Comparison of ENCODE assay signal across 8 mouse cellular contexts in the genomic region with DNA sequence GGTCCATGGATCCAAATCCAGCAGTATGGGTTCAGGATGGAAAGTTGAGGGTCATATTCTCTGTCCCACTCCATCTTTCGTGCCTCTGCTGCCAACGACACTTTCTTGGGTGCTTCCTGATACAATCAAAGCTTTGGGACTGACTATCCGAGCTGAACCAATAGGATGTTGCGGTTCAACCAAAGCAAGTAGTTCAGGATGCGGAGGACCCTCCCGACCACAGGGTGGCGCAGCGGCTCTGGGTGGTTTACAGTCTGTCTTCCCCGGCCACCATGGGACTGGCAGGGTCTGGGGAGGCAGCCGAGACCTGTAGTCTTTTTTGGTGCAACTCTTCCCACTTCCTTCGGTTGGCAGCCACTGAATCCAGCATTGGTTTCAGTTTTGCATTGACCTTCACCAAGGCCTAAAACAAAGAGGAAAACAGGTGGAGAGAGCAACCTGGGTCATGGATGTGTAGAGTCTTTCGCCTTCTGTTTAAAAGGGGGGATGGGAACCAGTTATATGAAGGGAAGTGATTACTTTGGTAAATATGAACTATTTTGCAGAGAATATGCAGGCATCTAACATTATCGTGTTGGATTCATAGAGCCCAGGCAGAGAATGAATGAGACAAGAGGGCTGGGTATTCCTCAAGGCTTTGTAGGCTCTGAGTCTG. TPM values are rescaled to one million over a fixed set of nuclear protein-coding genes. Genes with fewer than 3 reads are reported as not detected.
DNase-seq lines count a peak whose midpoint lies in the region; ATAC-seq lines count a peak whose summit lies in the region.

No protein-coding gene starts in this region.

- DNase-seq in intestine, embryonic 14.5 days (ENCODE audit: low spot score): peak; percentile 65
- DNase-seq in c-Kit-positive CD71-positive TER-119-positive erythroid progenitor cells, embryonic 14.5 days (ENCODE audit: low spot score): peak; percentile 33
- DNase-seq in frontal cortex, postnatal 36 days (ENCODE audit: low spot score in 2 of 2): peak; percentile 35 to 36
- no peak for DNase-seq in hindbrain, embryonic 14.5 days (ENCODE audit: low spot score)
- DNase-seq in natural killer cell, adult 2 months (ENCODE audit: low spot score in 2 of 2): peak; percentile 35 to 56

- no peak overlapping the region for H3K9ac ChIP-seq in intestine, embryonic 14.5 days (ENCODE audit: low read length)
- H3K9ac ChIP-seq in intestine, embryonic 16.5 days (ENCODE audit: low read depth, low read length): no peak overlapping the region
- no peak overlapping the region for H3K9ac ChIP-seq in hindbrain, embryonic 14.5 days
- H3K9ac ChIP-seq in limb, embryonic 12.5 days (replicated peaks): no peak overlapping the region
- no peak overlapping the region for H3K9ac ChIP-seq in stomach, embryonic 16.5 days (ENCODE audit: low read length)

- H3K27ac ChIP-seq in intestine, embryonic 14.5 days (ENCODE audit: low read depth): no peak overlapping the region
- H3K27ac ChIP-seq in intestine, embryonic 16.5 days (ENCODE audit: low read length): no peak overlapping the region
- peak overlapping the region; percentile 95; the same call in 1 of the 2 replicates for H3K27ac ChIP-seq in hindbrain, embryonic 14.5 days
- peak overlapping the region; percentile 80 for H3K27ac ChIP-seq in limb, embryonic 12.5 days
- H3K27ac ChIP-seq in stomach, embryonic 16.5 days (ENCODE audit: low read length): 0 out of 2 replicates have a peak overlapping the region, but pooled peaks have one; percentile 10

- H3K4me3 ChIP-seq in intestine, embryonic 14.5 days (ENCODE audit: low read depth, low read length): no peak overlapping the region
- H3K4me3 ChIP-seq in intestine, embryonic 16.5 days (ENCODE audit: low read length): no peak overlapping the region
- H3K4me3 ChIP-seq in hindbrain, embryonic 14.5 days (replicated peaks; ENCODE audit: low read length): no peak overlapping the region
- H3K4me3 ChIP-seq in limb, embryonic 12.5 days (replicated peaks): no peak overlapping the region
- no peak overlapping the region for H3K4me3 ChIP-seq in stomach, embryonic 16.5 days (replicated peaks; ENCODE audit: low read length)

- 55% methylated on average over 13 of the region's 13 CpGs for WGBS in intestine, embryonic 14.5 days
- 57% methylated on average over 13 of the region's 13 CpGs for WGBS in intestine, embryonic 16.5 days
- 52% methylated on average over 13 of the region's 13 CpGs for WGBS in hindbrain, embryonic 14.5 days
- 47% methylated on average over 13 of the region's 13 CpGs for WGBS in limb, embryonic 12.5 days
- WGBS in stomach, embryonic 16.5 days: 49% methylated on average over 13 of the region's 13 CpGs

- no peaks in the 10 kb centered on the region for H3K27me3 ChIP-seq in intestine, embryonic 14.5 days (replicated peaks; ENCODE audit: control insufficient read depth, insufficient read depth, low read length)
- H3K27me3 ChIP-seq in intestine, embryonic 16.5 days (replicated peaks; ENCODE audit: control insufficient read depth, insufficient read depth, low read length): no peaks in the 10 kb centered on the region
- H3K27me3 ChIP-seq in hindbrain, embryonic 14.5 days (ENCODE audit: control insufficient read depth, insufficient read depth, low read length): no peaks in the 10 kb centered on the region
- H3K27me3 ChIP-seq in limb, embryonic 12.5 days: no peaks in the 10 kb centered on the region
- H3K27me3 ChIP-seq in stomach, embryonic 16.5 days (ENCODE audit: control insufficient read depth, insufficient read depth, low read length): no peaks in the 10 kb centered on the region

- H3K36me3 ChIP-seq in intestine, embryonic 14.5 days (ENCODE audit: control insufficient read depth, insufficient read depth, low read length): no peaks in the 10 kb centered on the region
- no peaks in the 10 kb centered on the region for H3K36me3 ChIP-seq in intestine, embryonic 16.5 days (ENCODE audit: control insufficient read depth, insufficient read depth, low read length)
- no peaks in the 10 kb centered on the region for H3K36me3 ChIP-seq in hindbrain, embryonic 14.5 days (replicated peaks; ENCODE audit: control insufficient read depth, insufficient read depth)
- no peaks in the 10 kb centered on the region for H3K36me3 ChIP-seq in limb, embryonic 12.5 days
- H3K36me3 ChIP-seq in stomach, embryonic 16.5 days (ENCODE audit: control insufficient read depth, insufficient read depth, low read length): no peaks in the 10 kb centered on the region

- peaks cover 36% of the 10 kb centered on the region for H3K4me1 ChIP-seq in intestine, embryonic 14.5 days (replicated peaks; ENCODE audit: control insufficient read depth, insufficient read depth, low read length)
- peaks cover 10% of the 10 kb centered on the region; the same call in 1 of the 2 replicates for H3K4me1 ChIP-seq in intestine, embryonic 16.5 days (ENCODE audit: control insufficient read depth, insufficient read depth, low read length)
- peaks cover 53% of the 10 kb centered on the region for H3K4me1 ChIP-seq in hindbrain, embryonic 14.5 days (replicated peaks; ENCODE audit: control insufficient read depth, insufficient read depth, low read length)
- peaks cover 64% of the 10 kb centered on the region for H3K4me1 ChIP-seq in limb, embryonic 12.5 days (replicated peaks)
- peaks cover 19% of the 10 kb centered on the region for H3K4me1 ChIP-seq in stomach, embryonic 16.5 days (ENCODE audit: control insufficient read depth, insufficient read depth, low read length)

- no peak for ATAC-seq in intestine, embryonic 14.5 days (replicated peaks; ENCODE audit: low FRiP score, low TSS enrichment, low read depth)
- ATAC-seq in intestine, embryonic 16.5 days: no peak
- no peak for ATAC-seq in hindbrain, embryonic 14.5 days (ENCODE audit: low FRiP score)
- ATAC-seq in limb, embryonic 12.5 days (ENCODE audit: insufficient number of reproducible peaks, insufficient read depth, low FRiP score, low TSS enrichment, low read depth): no peak
- no peak for ATAC-seq in stomach, embryonic 16.5 days (ENCODE audit: insufficient read depth, low FRiP score)

- H3K9me3 ChIP-seq in intestine, embryonic 14.5 days (ENCODE audit: control insufficient read depth, low read length): no peaks in the 10 kb centered on the region
- no peaks in the 10 kb centered on the region for H3K9me3 ChIP-seq in intestine, embryonic 16.5 days (ENCODE audit: control insufficient read depth, low read length)
- no peaks in the 10 kb centered on the region for H3K9me3 ChIP-seq in hindbrain, embryonic 14.5 days (ENCODE audit: control insufficient read depth, low read length)
- H3K9me3 ChIP-seq in limb, embryonic 12.5 days: no peaks in the 10 kb centered on the region
- no peaks in the 10 kb centered on the region for H3K9me3 ChIP-seq in stomach, embryonic 16.5 days (replicated peaks; ENCODE audit: control insufficient read depth, low read length)

- H3K4me2 ChIP-seq in intestine, embryonic 14.5 days (ENCODE audit: low read length): no peak overlapping the region
- H3K4me2 ChIP-seq in intestine, embryonic 16.5 days (ENCODE audit: low read depth, low read length): no peak overlapping the region
- no peak overlapping the region for H3K4me2 ChIP-seq in hindbrain, embryonic 14.5 days (replicated peaks)
- no peak overlapping the region for H3K4me2 ChIP-seq in limb, embryonic 12.5 days
- peak overlapping the region; percentile 20; the same call in 1 of the 2 replicates for H3K4me2 ChIP-seq in stomach, embryonic 16.5 days (ENCODE audit: low read depth, low read length)

RNA-seq across cellular contexts. Expression of gene Ttc30a1, which starts 9.2 kb away (rescaled TPM):
- polyA plus RNA-seq in intestine, embryonic 14.5 days (2014; fragmentation: Nextera tagmentation; extraction: Ambion mirVana): 6.5 and 7.8 TPM in 2 replicates
- polyA plus RNA-seq in intestine, embryonic 16.5 days (2015; fragmentation: Nextera tagmentation; extraction: Ambion mirVana): 5.1 and 5.2 TPM in 2 replicates
- polyA plus RNA-seq in hindbrain, embryonic 14.5 days (2014; fragmentation: Nextera tagmentation; extraction: Ambion mirVana): 8.7 and 9.2 TPM in 2 replicates
- polyA plus RNA-seq in limb, embryonic 12.5 days (2016; fragmentation: Nextera tagmentation; extraction: Ambion mirVana): 10.0 and 10.4 TPM in 2 replicates
- 7.2 and 7.6 TPM in 2 replicates for polyA plus RNA-seq in stomach, embryonic 16.5 days (2015; fragmentation: Nextera tagmentation; extraction: Ambion mirVana)

RNA-seq across cellular contexts. Expression of gene Ttc30a2, which starts 13.0 kb away (rescaled TPM):
- polyA plus RNA-seq in intestine, embryonic 14.5 days (2014; fragmentation: Nextera tagmentation; extraction: Ambion mirVana): 0.44 and 0.51 TPM in 2 replicates
- 0.15 and 0.22 TPM in 2 replicates for polyA plus RNA-seq in intestine, embryonic 16.5 days (2015; fragmentation: Nextera tagmentation; extraction: Ambion mirVana)
- 1.3 and 1.5 TPM in 2 replicates for polyA plus RNA-seq in hindbrain, embryonic 14.5 days (2014; fragmentation: Nextera tagmentation; extraction: Ambion mirVana)
- 0.59 and 0.60 TPM in 2 replicates for polyA plus RNA-seq in limb, embryonic 12.5 days (2016; fragmentation: Nextera tagmentation; extraction: Ambion mirVana)
- polyA plus RNA-seq in stomach, embryonic 16.5 days (2015; fragmentation: Nextera tagmentation; extraction: Ambion mirVana): 0.35 and 0.67 TPM in 2 replicates

RNA-seq across cellular contexts. Expression of gene Ttc30b, which starts 52.6 kb away (rescaled TPM):
- polyA plus RNA-seq in intestine, embryonic 14.5 days (2014; fragmentation: Nextera tagmentation; extraction: Ambion mirVana): 8.0 and 9.3 TPM in 2 replicates
- 8.2 and 8.3 TPM in 2 replicates for polyA plus RNA-seq in intestine, embryonic 16.5 days (2015; fragmentation: Nextera tagmentation; extraction: Ambion mirVana)
- polyA plus RNA-seq in hindbrain, embryonic 14.5 days (2014; fragmentation: Nextera tagmentation; extraction: Ambion mirVana): 22.7 and 23.6 TPM in 2 replicates
- 9.2 and 9.9 TPM in 2 replicates for polyA plus RNA-seq in limb, embryonic 12.5 days (2016; fragmentation: Nextera tagmentation; extraction: Ambion mirVana)
- 12.3 and 13.7 TPM in 2 replicates for polyA plus RNA-seq in stomach, embryonic 16.5 days (2015; fragmentation: Nextera tagmentation; extraction: Ambion mirVana)

Comparison
In these comparisons a context has a peak if more than half of its experiments do, and no peak if none do; other contexts are left out.
1. H3K27ac ChIP-seq: peak in hindbrain, embryonic 14.5 days (single experiment), limb, embryonic 12.5 days (single experiment) and stomach, embryonic 16.5 days (single experiment); none in intestine, embryonic 14.5 days (single experiment) and intestine, embryonic 16.5 days (single experiment).